Mouse (Mus musculus): ENCODE data around the gene Cd80. TPM values are rescaled to one million over a fixed set of nuclear protein-coding genes. Genes with fewer than 3 reads are reported as not detected.

Gene Cd80
- polyA plus RNA-seq, 1 experiment: 1.8 TPM

- H3K4me1 ChIP-seq (ENCODE audit: control insufficient read depth, insufficient read depth, insufficient read length): peaks cover 17% of the 10 kb centered on the region; the same call in 1 of the 2 replicates
- no peaks in the 10 kb centered on the region for H3K27me3 ChIP-seq (ENCODE audit: control insufficient read depth, insufficient read depth, low read length)
- WGBS: 70% methylated on average over 4 of the region's 4 CpGs
- peaks cover 4% of the 10 kb centered on the region; the same call in 1 of the 2 replicates for H3K36me3 ChIP-seq (ENCODE audit: control insufficient read depth, insufficient read depth, low read length)
- no peak for DNase-seq (ENCODE audit: low read depth in 1 of 2, low spot score in 2 of 2)
- H3K27ac ChIP-seq (ENCODE audit: insufficient read depth, low read length): no peak overlapping the region
- TF ChIP-seq POLR2A (IDR thresholded peaks at IDR 0.05; ENCODE audit: low read depth, low read length): no peak
- H3K4me3 ChIP-seq (ENCODE audit: extremely low read depth, insufficient read depth, insufficient read length): no peak overlapping the region
Observed at GRCm38 (mm10) chr16:38453952-38454351, 1.4 kb upstream of the Cd80 start.

- no peak for DNase-seq (ENCODE audit: low read depth in 1 of 2, low spot score in 2 of 2)
- peaks cover 4% of the 10 kb centered on the region; the same call in 1 of the 2 replicates for H3K36me3 ChIP-seq (ENCODE audit: control insufficient read depth, insufficient read depth, low read length)
- 85% methylated on average over 11 of the region's 11 CpGs for WGBS
- no peak overlapping the region for H3K4me3 ChIP-seq (ENCODE audit: extremely low read depth, insufficient read depth, insufficient read length)
- H3K27ac ChIP-seq (ENCODE audit: insufficient read depth, low read length): no peak overlapping the region
- peaks cover 17% of the 10 kb centered on the region; the same call in 1 of the 2 replicates for H3K4me1 ChIP-seq (ENCODE audit: control insufficient read depth, insufficient read depth, insufficient read length)
- no peaks in the 10 kb centered on the region for H3K27me3 ChIP-seq (ENCODE audit: control insufficient read depth, insufficient read depth, low read length)
- TF ChIP-seq CTCF (IDR thresholded peaks at IDR 0.05; ENCODE audit: extremely low read depth, insufficient read depth, insufficient read length, insufficient replicate concordance): no peak
- TF ChIP-seq POLR2A (IDR thresholded peaks at IDR 0.05; ENCODE audit: low read depth, low read length): no peak
Observed at GRCm38 (mm10) chr16:38454533-38455254, 667 bp upstream of the Cd80 start.

GRCm38 (mm10) chr16:38456812-38457567 is 1.6 kb downstream of the Cd80 start:
- no peak overlapping the region for H3K4me3 ChIP-seq (ENCODE audit: extremely low read depth, insufficient read depth, insufficient read length)
- peak in 1 of 2 experiments; percentile 37 for DNase-seq (ENCODE audit: low read depth in 1 of 2, low spot score in 2 of 2)
- WGBS: 27% methylated on average over 11 of the region's 11 CpGs

DNA sequence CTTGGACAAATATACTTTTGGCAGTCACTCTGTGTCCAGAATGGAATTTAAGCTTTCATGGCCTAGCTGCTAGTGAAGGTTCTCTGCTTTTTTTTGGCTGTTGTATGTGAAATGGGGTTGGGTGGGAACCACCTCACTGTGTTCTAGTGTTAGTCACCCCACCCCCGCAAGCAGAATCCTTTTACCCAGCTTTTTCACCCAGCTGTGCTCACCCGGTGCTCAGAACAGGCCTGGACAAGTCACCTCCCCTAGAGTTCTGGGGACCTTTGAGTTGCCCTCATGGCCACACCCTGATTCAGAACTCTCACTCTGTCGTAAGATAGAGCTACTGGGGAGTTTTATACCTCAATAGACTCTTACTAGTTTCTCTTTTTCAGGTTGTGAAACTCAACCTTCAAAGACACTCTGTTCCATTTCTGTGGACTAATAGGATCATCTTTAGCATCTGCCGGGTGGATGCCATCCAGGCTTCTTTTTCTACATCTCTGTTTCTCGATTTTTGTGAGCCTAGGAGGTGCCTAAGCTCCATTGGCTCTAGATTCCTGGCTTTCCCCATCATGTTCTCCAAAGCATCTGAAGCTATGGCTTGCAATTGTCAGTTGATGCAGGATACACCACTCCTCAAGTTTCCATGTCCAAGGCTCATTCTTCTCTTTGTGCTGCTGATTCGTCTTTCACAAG is 3.4 kb downstream of the Cd80 start:
- TF ChIP-seq POLR2A (IDR thresholded peaks at IDR 0.05; ENCODE audit: low read depth, low read length) (no peak), CTCF (IDR thresholded peaks at IDR 0.05; ENCODE audit: extremely low read depth, insufficient read depth, insufficient read length, insufficient replicate concordance) (no peak)
- peak overlapping the region; percentile 59; the same call in 1 of the 2 replicates for H3K27ac ChIP-seq (ENCODE audit: insufficient read depth, low read length)
- no peak for DNase-seq (ENCODE audit: low read depth in 1 of 2, low spot score in 2 of 2)
- no peaks in the 10 kb centered on the region for H3K27me3 ChIP-seq (ENCODE audit: control insufficient read depth, insufficient read depth, low read length)
- WGBS: 57% methylated on average over 6 of the region's 6 CpGs
- H3K36me3 ChIP-seq (ENCODE audit: control insufficient read depth, insufficient read depth, low read length): no peaks in the 10 kb centered on the region
- peak overlapping the region; percentile 9; the same call in 1 of the 2 replicates for H3K4me3 ChIP-seq (ENCODE audit: extremely low read depth, insufficient read depth, insufficient read length)
- H3K4me1 ChIP-seq (ENCODE audit: control insufficient read depth, insufficient read depth, insufficient read length): peaks cover 24% of the 10 kb centered on the region; the same call in 1 of the 2 replicates

More at GRCm38 (mm10) chr16:38456812-38457567, 1.6 kb downstream of the Cd80 start:
- no peaks in the 10 kb centered on the region for H3K36me3 ChIP-seq (ENCODE audit: control insufficient read depth, insufficient read depth, low read length)
- H3K27me3 ChIP-seq (ENCODE audit: control insufficient read depth, insufficient read depth, low read length): no peaks in the 10 kb centered on the region
- H3K27ac ChIP-seq (ENCODE audit: insufficient read depth, low read length): no peak overlapping the region
- H3K4me1 ChIP-seq (ENCODE audit: control insufficient read depth, insufficient read depth, insufficient read length): peaks cover 13% of the 10 kb centered on the region; the same call in 1 of the 2 replicates
- no peak for TF ChIP-seq POLR2A (IDR thresholded peaks at IDR 0.05; ENCODE audit: low read depth, low read length)

DNA sequence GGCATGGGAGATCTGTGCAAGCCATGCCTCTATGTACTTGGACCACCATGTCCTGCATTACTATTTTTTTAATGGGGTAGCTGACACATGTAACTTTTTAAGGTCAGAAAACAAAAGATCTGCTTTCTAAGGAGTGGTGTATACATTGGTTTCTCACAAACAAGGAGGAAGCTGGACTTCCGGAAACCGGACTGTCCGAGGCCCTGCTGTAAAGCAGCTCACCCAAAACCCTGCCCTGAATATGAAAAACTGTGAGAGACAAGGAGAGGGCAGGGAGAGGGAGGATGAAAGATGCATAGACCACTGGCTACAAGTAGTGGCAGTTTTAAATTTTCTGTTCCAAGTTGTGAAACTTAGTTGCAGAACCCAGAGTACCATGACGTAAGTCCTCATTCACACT is 4.6 kb downstream of the Cd80 start:
- Histone ChIP-seq H3K4me1 (ENCODE audit: control insufficient read depth, insufficient read depth, insufficient read length) (peaks cover 19% of the 10 kb centered on the region; the same call in 1 of the 2 replicates), H3K36me3 (ENCODE audit: control insufficient read depth, insufficient read depth, low read length) (no peaks in the 10 kb centered on the region), H3K4me3 (ENCODE audit: extremely low read depth, insufficient read depth, insufficient read length) (no peak overlapping the region), H3K27ac (ENCODE audit: insufficient read depth, low read length) (no peak overlapping the region), H3K27me3 (ENCODE audit: control insufficient read depth, insufficient read depth, low read length) (no peaks in the 10 kb centered on the region)
- TF ChIP-seq CTCF (IDR thresholded peaks at IDR 0.05; ENCODE audit: extremely low read depth, insufficient read depth, insufficient read length, insufficient replicate concordance) (no peak), POLR2A (IDR thresholded peaks at IDR 0.05; ENCODE audit: low read depth, low read length) (no peak)
- DNase-seq (ENCODE audit: low read depth in 1 of 2, low spot score in 2 of 2): no peak
- 75% methylated on average over 4 of the region's 4 CpGs for WGBS

DNA sequence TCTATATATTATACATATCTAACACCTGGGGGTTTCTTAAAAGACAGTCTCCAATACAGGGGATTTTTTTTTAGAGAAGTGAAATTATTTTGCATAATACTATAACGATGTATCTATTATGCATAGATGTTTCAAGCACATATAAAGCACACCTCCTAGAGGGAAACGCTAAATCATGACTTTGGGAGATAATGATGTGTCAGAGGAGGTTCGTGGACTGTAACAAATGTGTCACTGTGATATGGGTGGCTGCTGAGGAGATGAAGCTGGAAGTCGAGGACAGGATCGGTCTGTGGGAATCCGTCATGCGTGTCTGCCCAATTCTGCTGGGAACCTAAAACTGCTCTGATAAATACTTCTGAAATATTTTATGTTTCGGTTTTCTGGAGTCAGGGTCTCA is 6.4 kb downstream of the Cd80 start:
- no peak for DNase-seq (ENCODE audit: low read depth in 1 of 2, low spot score in 2 of 2)
- no peak for TF ChIP-seq POLR2A (IDR thresholded peaks at IDR 0.05; ENCODE audit: low read depth, low read length)
- no peak for TF ChIP-seq CTCF (IDR thresholded peaks at IDR 0.05; ENCODE audit: extremely low read depth, insufficient read depth, insufficient read length, insufficient replicate concordance)
- peaks cover 19% of the 10 kb centered on the region; the same call in 1 of the 2 replicates for H3K4me1 ChIP-seq (ENCODE audit: control insufficient read depth, insufficient read depth, insufficient read length)
- no peaks in the 10 kb centered on the region for H3K27me3 ChIP-seq (ENCODE audit: control insufficient read depth, insufficient read depth, low read length)
- WGBS: 46% methylated on average over 8 of the region's 8 CpGs
- H3K27ac ChIP-seq (ENCODE audit: insufficient read depth, low read length): peak overlapping the region; percentile 37; the same call in 1 of the 2 replicates
- H3K4me3 ChIP-seq (ENCODE audit: extremely low read depth, insufficient read depth, insufficient read length): 0 out of 2 replicates have a peak overlapping the region, but pooled peaks have one; percentile 4
- H3K36me3 ChIP-seq (ENCODE audit: control insufficient read depth, insufficient read depth, low read length): no peaks in the 10 kb centered on the region

All from spleen, adult 2 months (tissue).